Mouse (Mus musculus): ENCODE measurements around the gene Serpinb6b. TPM values are rescaled to one million over a fixed set of nuclear protein-coding genes. Genes with fewer than 3 reads are reported as not detected.
"Not testable (repeated sequence)": the region's sequence is repeated elsewhere in the genome, so short reads cannot be mapped to it uniquely, and the experiment has no call there.

Serpinb6b gene
- polyA plus RNA-seq, 1 experiment = 15.9 TPM

DNA sequence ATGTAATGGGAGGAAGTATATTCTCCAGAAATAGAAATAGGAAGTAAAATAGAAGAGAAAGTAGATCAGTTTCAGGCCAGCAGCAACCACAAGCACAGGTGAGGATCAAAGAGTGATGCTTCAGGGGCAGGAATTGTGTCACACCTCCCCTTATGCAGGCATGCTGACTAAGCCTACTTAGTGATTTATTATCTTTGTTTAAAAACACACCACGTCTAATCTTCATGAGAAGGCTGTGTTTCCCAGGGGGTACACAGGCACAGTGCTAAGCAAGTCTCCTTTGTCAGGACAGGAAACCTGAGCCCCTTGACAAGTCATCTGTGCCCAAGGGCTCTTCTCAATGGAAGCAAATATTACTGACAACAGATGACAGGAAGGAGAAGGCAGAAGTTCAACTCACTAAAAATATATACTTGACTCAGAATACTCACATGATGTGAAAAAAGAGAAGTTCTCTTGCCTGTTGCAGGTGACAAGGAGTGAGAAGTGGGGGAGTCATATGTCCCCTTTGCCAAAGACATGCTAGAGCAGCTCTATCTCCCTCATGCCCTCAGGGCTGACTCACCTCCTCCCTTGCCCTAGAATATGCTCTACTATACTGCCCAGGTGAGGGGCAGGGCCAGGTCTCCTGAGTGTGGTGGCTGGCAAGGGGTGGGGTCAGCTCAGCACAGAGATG, 30.2 kb upstream of the Serpinb6b start:
- DNase-seq = peak; percentile 4
- Histone ChIP-seq H3K4me3 (ENCODE audit: control insufficient read depth, insufficient read depth, low read length) (no peak overlapping the region), H3K4me1 (replicated peaks; ENCODE audit: control insufficient read depth, insufficient read depth, low read length) (peaks cover 8% of the 10 kb centered on the region), H3K27me3 (ENCODE audit: control insufficient read depth, insufficient read depth, low read length) (no peaks in the 10 kb centered on the region), H3K27ac (ENCODE audit: control insufficient read depth, insufficient read depth, low read length) (no peak overlapping the region), H3K36me3 (ENCODE audit: control insufficient read depth, insufficient read depth, low read length) (no peaks in the 10 kb centered on the region)
- TF ChIP-seq CTCF (IDR thresholded peaks at IDR 0.05; ENCODE audit: borderline replicate concordance, control insufficient read depth, extremely low read depth, insufficient read depth, low read length, poor library complexity) = no peak
- no peak for TF ChIP-seq POLR2A (IDR thresholded peaks at IDR 0.05; ENCODE audit: control insufficient read depth, extremely low read depth, insufficient read depth, low read length, poor library complexity)
- WGBS = 0% methylated on average over 1 of the region's 1 CpGs

DNA sequence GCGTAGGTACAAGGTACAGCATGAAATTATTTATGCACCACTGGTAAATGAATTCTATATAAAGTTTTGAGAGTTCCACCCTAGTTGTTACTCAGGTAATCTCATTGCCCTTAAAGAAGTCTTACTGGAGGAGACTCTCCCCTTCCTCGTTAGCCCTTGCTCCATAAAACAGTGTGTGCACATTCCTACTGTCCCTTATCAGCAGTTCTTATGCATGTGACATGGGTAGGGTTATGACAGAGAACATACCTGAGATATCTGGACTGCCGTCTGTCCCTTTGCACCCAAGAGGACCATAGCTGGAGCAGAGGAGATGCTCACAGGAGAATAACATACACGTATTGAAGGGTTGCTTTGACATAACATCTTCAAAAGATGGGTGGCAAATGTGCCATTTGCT, 26.7 kb upstream of the Serpinb6b start:
- H3K27me3 ChIP-seq (ENCODE audit: control insufficient read depth, insufficient read depth, low read length); DNase-seq; H3K36me3 ChIP-seq (ENCODE audit: control insufficient read depth, insufficient read depth, low read length); H3K4me3 ChIP-seq (ENCODE audit: control insufficient read depth, insufficient read depth, low read length); H3K4me1 ChIP-seq (replicated peaks; ENCODE audit: control insufficient read depth, insufficient read depth, low read length); H3K27ac ChIP-seq (ENCODE audit: control insufficient read depth, insufficient read depth, low read length): not testable (repeated sequence)
- 96% methylated on average over 4 of the region's 4 CpGs for WGBS

DNA sequence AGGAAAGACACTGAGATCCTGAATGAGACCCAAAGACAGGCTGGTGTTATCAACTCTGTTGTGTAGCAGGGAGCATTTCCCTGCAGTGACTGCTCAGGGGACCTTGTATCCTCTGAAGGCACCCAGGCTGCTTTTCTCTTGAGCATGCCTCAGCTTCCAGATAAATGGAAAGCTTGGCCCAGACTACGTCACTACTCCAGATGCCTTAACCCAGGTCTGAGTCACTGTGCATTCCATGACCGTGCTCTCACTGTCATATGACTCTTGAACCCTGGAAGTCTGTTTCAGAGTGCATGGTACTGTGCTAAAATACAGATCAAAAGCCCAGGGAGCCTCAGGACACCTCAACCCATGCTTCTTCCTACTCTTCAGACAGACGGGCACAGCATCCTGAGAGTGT, 25.8 kb upstream of the Serpinb6b start:
- not testable (repeated sequence) for H3K27ac ChIP-seq (ENCODE audit: control insufficient read depth, insufficient read depth, low read length); H3K4me3 ChIP-seq (ENCODE audit: control insufficient read depth, insufficient read depth, low read length); H3K27me3 ChIP-seq (ENCODE audit: control insufficient read depth, insufficient read depth, low read length); H3K36me3 ChIP-seq (ENCODE audit: control insufficient read depth, insufficient read depth, low read length); H3K4me1 ChIP-seq (replicated peaks; ENCODE audit: control insufficient read depth, insufficient read depth, low read length); DNase-seq
- 90% methylated on average over 3 of the region's 3 CpGs for WGBS

DNA sequence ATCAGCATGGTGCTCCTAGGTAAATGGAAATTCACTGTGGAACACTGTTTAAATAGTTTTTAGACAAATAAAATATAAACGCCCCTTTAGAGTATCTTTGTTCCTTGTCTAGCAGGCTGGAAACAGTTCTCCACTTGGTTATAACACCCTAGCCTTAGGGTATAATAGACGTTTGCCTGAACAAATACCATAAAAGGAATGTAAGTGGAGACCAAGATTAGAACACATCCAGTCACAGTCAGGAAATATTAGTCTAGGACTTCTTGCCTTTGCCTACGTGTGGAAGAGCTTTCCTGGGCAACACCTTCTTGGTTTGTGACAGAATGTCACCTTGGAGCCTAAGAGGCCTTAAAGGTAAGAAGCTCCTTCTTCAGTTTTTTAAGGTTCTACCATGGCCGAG, 8.5 kb upstream of the Serpinb6b start:
- Histone ChIP-seq H3K27me3 (ENCODE audit: control insufficient read depth, insufficient read depth, low read length) (no peaks in the 10 kb centered on the region), H3K36me3 (ENCODE audit: control insufficient read depth, insufficient read depth, low read length) (no peaks in the 10 kb centered on the region), H3K4me3 (ENCODE audit: control insufficient read depth, insufficient read depth, low read length) (no peak overlapping the region), H3K27ac (ENCODE audit: control insufficient read depth, insufficient read depth, low read length) (no peak overlapping the region), H3K4me1 (replicated peaks; ENCODE audit: control insufficient read depth, insufficient read depth, low read length) (no peaks in the 10 kb centered on the region)
- 89% methylated on average over 4 of the region's 4 CpGs for WGBS
- no peak for DNase-seq
- no peak for TF ChIP-seq POLR2A (IDR thresholded peaks at IDR 0.05; ENCODE audit: control insufficient read depth, extremely low read depth, insufficient read depth, low read length, poor library complexity)
- no peak for TF ChIP-seq CTCF (IDR thresholded peaks at IDR 0.05; ENCODE audit: borderline replicate concordance, control insufficient read depth, extremely low read depth, insufficient read depth, low read length, poor library complexity)

DNA sequence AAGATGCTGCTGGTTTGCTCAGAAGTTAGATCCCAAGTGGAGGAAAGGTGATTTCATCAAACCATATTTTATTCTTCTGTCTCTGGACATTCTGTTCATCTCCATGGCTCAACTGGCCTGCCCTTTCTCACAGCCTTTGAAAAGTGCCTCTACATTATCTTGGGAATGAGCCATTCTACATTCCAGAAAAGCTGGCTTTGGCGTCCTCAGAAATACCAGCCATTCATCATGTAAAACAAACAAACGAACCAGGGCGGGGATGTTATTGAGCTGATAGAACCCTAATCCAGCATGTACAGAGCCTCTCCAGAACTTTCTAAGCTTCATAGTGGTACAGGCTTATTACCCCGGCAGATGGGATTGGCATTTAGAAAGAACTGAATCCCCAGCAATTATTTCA, 7.1 kb upstream of the Serpinb6b start:
- no peak for DNase-seq
- 94% methylated on average over 4 of the region's 4 CpGs for WGBS
- H3K27ac ChIP-seq (ENCODE audit: control insufficient read depth, insufficient read depth, low read length) = no peak overlapping the region

DNA sequence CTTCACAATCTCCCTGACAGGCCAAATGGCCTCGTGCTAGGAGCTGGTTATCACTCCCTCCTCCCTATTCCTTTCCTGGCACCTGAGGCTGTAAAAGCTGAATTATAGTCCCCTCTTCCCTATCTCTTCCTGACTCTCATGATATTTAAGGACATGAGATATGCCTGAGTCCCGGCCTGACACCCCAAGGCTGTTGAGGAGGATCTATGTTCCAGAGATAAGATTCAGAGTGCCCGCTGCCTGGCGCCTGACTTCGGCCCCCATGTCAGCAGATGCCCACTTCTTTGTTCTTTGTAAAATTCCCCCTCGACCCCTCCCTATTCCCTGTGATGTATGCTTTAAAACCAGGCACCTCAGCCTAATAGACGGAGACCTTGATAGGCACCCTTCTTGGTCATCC, 6.5 kb upstream of the Serpinb6b start:
- H3K36me3 ChIP-seq (ENCODE audit: control insufficient read depth, insufficient read depth, low read length); H3K4me1 ChIP-seq (replicated peaks; ENCODE audit: control insufficient read depth, insufficient read depth, low read length); H3K4me3 ChIP-seq (ENCODE audit: control insufficient read depth, insufficient read depth, low read length); H3K27me3 ChIP-seq (ENCODE audit: control insufficient read depth, insufficient read depth, low read length); H3K27ac ChIP-seq (ENCODE audit: control insufficient read depth, insufficient read depth, low read length); DNase-seq: not testable (repeated sequence)
- WGBS = 94% methylated on average over 7 of the region's 7 CpGs

More for the DNA sequence above, 7.1 kb upstream of the Serpinb6b start:
- Histone ChIP-seq H3K4me1 (replicated peaks; ENCODE audit: control insufficient read depth, insufficient read depth, low read length) (no peaks in the 10 kb centered on the region), H3K36me3 (ENCODE audit: control insufficient read depth, insufficient read depth, low read length) (no peaks in the 10 kb centered on the region), H3K27me3 (ENCODE audit: control insufficient read depth, insufficient read depth, low read length) (no peaks in the 10 kb centered on the region), H3K4me3 (ENCODE audit: control insufficient read depth, insufficient read depth, low read length) (no peak overlapping the region)
- no peak for TF ChIP-seq POLR2A (IDR thresholded peaks at IDR 0.05; ENCODE audit: control insufficient read depth, extremely low read depth, insufficient read depth, low read length, poor library complexity)
- TF ChIP-seq CTCF (IDR thresholded peaks at IDR 0.05; ENCODE audit: borderline replicate concordance, control insufficient read depth, extremely low read depth, insufficient read depth, low read length, poor library complexity) = no peak

DNA sequence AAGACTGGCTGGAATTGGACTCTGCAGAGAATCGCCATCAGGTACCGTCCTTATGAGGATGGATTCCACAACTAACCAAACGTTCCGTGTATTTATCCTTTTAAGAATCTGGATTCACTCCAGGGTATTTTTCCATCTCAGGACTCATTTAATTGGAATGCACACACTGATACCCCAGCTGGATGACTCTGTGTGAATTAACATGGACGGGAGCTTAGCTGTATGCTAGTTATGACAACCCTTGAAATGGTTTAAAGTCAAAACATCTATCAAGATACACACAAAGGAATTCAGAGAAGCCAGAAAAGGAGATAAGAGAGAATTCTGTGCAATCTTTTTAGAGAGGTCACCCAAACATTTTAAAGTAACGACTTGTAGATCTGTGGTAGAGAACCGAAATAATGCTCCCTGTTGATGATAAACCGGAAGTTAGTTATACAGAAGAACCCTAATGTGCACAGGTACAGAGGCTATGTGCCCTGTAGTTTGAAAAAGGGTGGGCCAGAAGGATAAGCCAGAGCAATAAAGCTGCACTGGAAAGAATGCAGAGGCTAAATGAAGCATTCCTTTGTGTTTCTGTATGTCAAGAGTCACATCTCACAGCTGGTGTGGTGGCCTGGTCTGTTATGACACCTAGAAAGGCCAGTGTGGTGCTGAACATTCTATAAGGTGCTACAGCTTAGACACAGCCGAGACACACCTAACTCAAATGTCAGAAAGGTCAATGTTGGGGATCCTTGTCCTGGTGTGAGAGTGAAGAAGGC, 837 bp upstream of the Serpinb6b start:
- H3K4me1 ChIP-seq (replicated peaks; ENCODE audit: control insufficient read depth, insufficient read depth, low read length) = peaks cover 7% of the 10 kb centered on the region
- no peaks in the 10 kb centered on the region for H3K27me3 ChIP-seq (ENCODE audit: control insufficient read depth, insufficient read depth, low read length)
- DNase-seq = no peak
- H3K4me3 ChIP-seq (ENCODE audit: control insufficient read depth, insufficient read depth, low read length) = no peak overlapping the region
- TF ChIP-seq POLR2A (IDR thresholded peaks at IDR 0.05; ENCODE audit: control insufficient read depth, extremely low read depth, insufficient read depth, low read length, poor library complexity) = no peak
- TF ChIP-seq CTCF (IDR thresholded peaks at IDR 0.05; ENCODE audit: borderline replicate concordance, control insufficient read depth, extremely low read depth, insufficient read depth, low read length, poor library complexity) = no peak
- WGBS = 93% methylated on average over 9 of the region's 9 CpGs
- H3K36me3 ChIP-seq (ENCODE audit: control insufficient read depth, insufficient read depth, low read length) = no peaks in the 10 kb centered on the region
- H3K27ac ChIP-seq (ENCODE audit: control insufficient read depth, insufficient read depth, low read length) = no peak overlapping the region

Measured in thymus, adult 2 months (tissue).